Mouse (Mus musculus) lung, adult 2 months (tissue): ENCODE data around the gene Zbtb45.

Source experiments
- CTCF ChIP-seq: fragments of 200-500 bp; IDR thresholded peaks from 2 replicates; pipeline ENCODE4 v1.5.1; 2011; ENCODE audit warnings: mild to moderate bottlenecking, low read length, control low read depth; ENCODE audit not compliant: insufficient read depth
- POLR2A ChIP-seq: fragments of 200-500 bp; IDR thresholded peaks from 2 replicates; pipeline ENCODE4 v1.6.1; 2011; ENCODE audit warnings: low read depth, mild to moderate bottlenecking, control low read depth, low read length, borderline replicate concordance; ENCODE audit errors: extremely low read depth

- no peak for TF ChIP-seq CTCF
- no peak for TF ChIP-seq POLR2A
These were observed 43.7 kb upstream of the Zbtb45 start for GRCm38 (mm10) chr7:13053501-13053900.
